Mouse (Mus musculus) gastrocnemius, postnatal 4 days (tissue): Measurements from ENCODE around the gene Btnl2. TPM values are rescaled to one million over a fixed set of nuclear protein-coding genes. Genes with fewer than 3 reads are reported as not detected.
A peak's percentile ranks its signal among the peaks of the same experiment; 100 is the strongest.

Source experiments
- DNase-seq, 2 experiments: peaks; one replicate each; pipeline ENCODE4 v3.0.0; 2021 to 2022; ENCODE audit warnings: low spot score in 2 of 2, mixed read lengths in 2 of 2
- total RNA-seq, 2 experiments: library from RNA; stranded (reverse); gene quantifications; 2 replicates each; pipeline ENCODE4 v1.2.3; 2021

Gene Btnl2
- total RNA-seq, 2 experiments from 2014 or later = 0.64 to 0.67 TPM

DNA sequence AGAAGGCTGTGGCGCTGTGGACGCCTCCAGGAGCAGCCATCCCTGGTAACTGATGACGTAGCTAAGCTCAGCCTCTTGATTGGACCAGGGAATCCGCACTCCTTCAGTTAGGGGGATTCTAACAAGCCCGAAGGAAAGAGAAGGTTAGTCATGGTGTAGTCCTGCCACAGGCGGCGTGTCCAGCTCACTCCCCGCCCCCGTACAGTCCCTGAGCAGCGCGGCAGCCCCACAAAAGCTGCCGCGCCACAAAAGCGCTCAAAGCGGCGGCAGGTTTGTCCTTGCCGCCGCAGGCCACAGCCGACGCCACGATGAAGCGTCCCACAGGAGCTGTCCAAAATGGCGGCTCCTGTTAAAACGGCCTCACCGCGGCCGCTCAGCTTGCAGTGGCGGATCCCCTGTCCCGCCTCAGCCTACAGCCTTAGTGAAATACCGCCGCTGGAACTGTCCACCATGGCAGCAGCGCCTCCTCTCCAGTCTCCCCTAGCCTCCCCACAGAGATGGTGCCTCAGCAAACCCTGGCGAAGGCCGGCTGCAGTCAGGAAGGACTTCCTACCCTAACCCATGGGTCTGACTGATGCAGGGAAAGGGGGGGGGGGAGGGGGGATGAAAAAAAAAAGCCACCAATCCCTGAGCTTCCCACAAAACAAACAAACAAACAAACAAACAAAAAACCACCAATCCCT lies 44.2 kb downstream of the Btnl2 start, which contains the start of gene BC051142:
Gene BC051142 (plus strand): TSS at position 110 of the 683 bp plus-strand sequence.
- DNase-seq = peak; percentile 42 to 71

DNA sequence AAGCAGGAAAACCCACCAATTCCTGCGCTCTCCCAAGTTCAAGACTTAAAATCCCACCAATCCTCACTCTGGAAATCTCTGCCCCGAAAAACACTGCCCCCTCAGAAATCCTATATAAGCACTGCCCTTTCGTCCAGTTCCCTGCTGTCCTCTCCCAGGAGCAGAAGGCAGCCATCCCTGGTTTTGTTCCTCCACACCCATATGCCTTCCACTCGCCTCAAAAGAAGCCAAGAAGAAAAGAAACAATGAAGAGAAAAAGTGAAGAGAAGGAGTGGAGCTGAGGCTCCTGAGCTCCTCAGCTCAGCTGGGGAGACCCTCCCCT lies 44.7 kb downstream of the Btnl2 start:
- no peak for DNase-seq

DNA sequence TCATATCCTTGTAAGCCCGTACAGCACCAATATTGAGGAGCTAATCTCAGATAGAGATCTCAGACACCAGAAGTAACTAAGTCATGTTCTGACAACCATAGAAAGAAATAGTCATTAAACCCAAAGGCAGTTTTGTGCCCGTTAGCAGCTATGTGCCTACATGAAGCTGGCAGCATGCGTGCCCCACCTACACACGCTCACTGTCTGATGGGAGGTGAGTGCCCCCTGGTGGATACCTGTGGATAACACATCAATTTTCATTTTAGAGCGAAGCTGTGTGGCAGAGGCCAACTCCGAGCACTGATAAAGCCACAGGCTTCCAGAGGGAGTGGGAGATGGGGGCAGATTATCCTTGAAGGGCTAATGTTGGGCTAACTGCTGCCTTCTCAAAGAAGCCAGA lies 56.5 kb downstream of the Btnl2 start:
- DNase-seq = peak in 1 of 2 experiments; percentile 31

Other genes starting within 250 kb of the Btnl2 start
- 1 to 10 TPM; 7.6 to 8.7 TPM for gene H2-DMa, start 235.3 kb upstream of the Btnl2 start, total RNA-seq
- 100 to 1,000 TPM; 125 to 136 TPM for gene Brd2, start 232.2 kb upstream of the Btnl2 start, total RNA-seq
- gene H2-DMb2, start 211.5 kb upstream of the Btnl2 start, total RNA-seq = under 1 TPM; 0.36 to 0.37 TPM
- 1 to 10 TPM in 1 of 2 experiments, under 1 TPM in 1; 0.70 to 1.4 TPM for gene H2-DMb1, start 201.8 kb upstream of the Btnl2 start, total RNA-seq
- 1 to 10 TPM; 4.4 to 5.4 TPM for gene Tap1, start 167.3 kb upstream of the Btnl2 start, total RNA-seq
- gene Psmb9, start 167.1 kb upstream of the Btnl2 start, total RNA-seq = 1 to 10 TPM; 1.6 to 4.1 TPM
- gene Psmb8, start 157.1 kb upstream of the Btnl2 start, total RNA-seq = 1 to 10 TPM; 4.3 to 6.1 TPM
- gene Tap2, start 151.3 kb upstream of the Btnl2 start, total RNA-seq = 1 to 10 TPM; 8.1 to 8.3 TPM
- gene H2-Ob, start 115.9 kb upstream of the Btnl2 start, total RNA-seq = under 1 TPM in 1 of 2 experiments, not detected in 1; 0.39 TPM
- gene H2-Ab1, start 97.1 kb upstream of the Btnl2 start, total RNA-seq = 1 to 10 TPM; 2.1 to 2.9 TPM
- 1 to 10 TPM; 2.1 to 3.1 TPM for gene H2-Aa, start 67.0 kb upstream of the Btnl2 start, total RNA-seq
- 1 to 10 TPM; 2.6 to 4.1 TPM for gene H2-Eb1, start 49.0 kb upstream of the Btnl2 start, total RNA-seq
- gene H2-Eb2, start 29.2 kb upstream of the Btnl2 start, total RNA-seq = not detected
- not detected for gene Btnl1, start 22.3 kb downstream of the Btnl2 start, total RNA-seq
- gene BC051142, start 44.0 kb downstream of the Btnl2 start, total RNA-seq = 1 to 10 TPM in 1 of 2 experiments, under 1 TPM in 1; 0.88 to 1.1 TPM
- not detected for gene Btnl4, start 122.5 kb downstream of the Btnl2 start, total RNA-seq
- not detected for gene Btnl6, start 162.5 kb downstream of the Btnl2 start, total RNA-seq
- gene Notch4, start 209.4 kb downstream of the Btnl2 start, total RNA-seq = 10 to 100 TPM; 21.2 to 28.3 TPM
- gene Gpsm3, start 235.0 kb downstream of the Btnl2 start, total RNA-seq = 1 to 10 TPM; 4.6 to 5.3 TPM
- gene Pbx2, start 236.4 kb downstream of the Btnl2 start, total RNA-seq = 10 to 100 TPM; 48.7 to 53.5 TPM
- 1 to 10 TPM; 2.0 to 3.0 TPM for gene Ager, start 243.0 kb downstream of the Btnl2 start, total RNA-seq
- 10 to 100 TPM; 23.8 to 24.1 TPM for gene Rnf5, start 248.9 kb downstream of the Btnl2 start, total RNA-seq
- gene Agpat1, start 249.4 kb downstream of the Btnl2 start, total RNA-seq = 10 to 100 TPM; 42.0 to 42.9 TPM